Mouse (Mus musculus) splenic B cell, adult 2 months (primary cell): Measurements from ENCODE around the gene Ror1.

Experiments
- DNase-seq: peaks from one replicate; pipeline ENCODE4 v3.0.0-alpha.2; 2011; ENCODE audit warnings: low read depth, low spot score
- H3K27me3 ChIP-seq: 2 replicates; pipeline ENCODE4 v1.6.1; 2012; ENCODE audit warnings: mild to moderate bottlenecking, low read length, moderate library complexity, mixed read lengths; ENCODE audit not compliant: control insufficient read depth, poor library complexity, insufficient read depth, severe bottlenecking
- H3K36me3 ChIP-seq: 2 replicates; pipeline ENCODE4 v1.6.1; 2012; ENCODE audit warnings: mild to moderate bottlenecking, low read length, moderate library complexity, mixed read lengths; ENCODE audit not compliant: control insufficient read depth, poor library complexity, insufficient read depth, severe bottlenecking

Ror1 gene

GRCm38 (mm10) chr4:100126531-100127310 is 31.1 kb downstream of the Ror1 start:
- DNase-seq, result no peak
- Histone ChIP-seq H3K27me3 (no peaks in the 10 kb centered on the region), H3K36me3 (no peaks in the 10 kb centered on the region)

DNA sequence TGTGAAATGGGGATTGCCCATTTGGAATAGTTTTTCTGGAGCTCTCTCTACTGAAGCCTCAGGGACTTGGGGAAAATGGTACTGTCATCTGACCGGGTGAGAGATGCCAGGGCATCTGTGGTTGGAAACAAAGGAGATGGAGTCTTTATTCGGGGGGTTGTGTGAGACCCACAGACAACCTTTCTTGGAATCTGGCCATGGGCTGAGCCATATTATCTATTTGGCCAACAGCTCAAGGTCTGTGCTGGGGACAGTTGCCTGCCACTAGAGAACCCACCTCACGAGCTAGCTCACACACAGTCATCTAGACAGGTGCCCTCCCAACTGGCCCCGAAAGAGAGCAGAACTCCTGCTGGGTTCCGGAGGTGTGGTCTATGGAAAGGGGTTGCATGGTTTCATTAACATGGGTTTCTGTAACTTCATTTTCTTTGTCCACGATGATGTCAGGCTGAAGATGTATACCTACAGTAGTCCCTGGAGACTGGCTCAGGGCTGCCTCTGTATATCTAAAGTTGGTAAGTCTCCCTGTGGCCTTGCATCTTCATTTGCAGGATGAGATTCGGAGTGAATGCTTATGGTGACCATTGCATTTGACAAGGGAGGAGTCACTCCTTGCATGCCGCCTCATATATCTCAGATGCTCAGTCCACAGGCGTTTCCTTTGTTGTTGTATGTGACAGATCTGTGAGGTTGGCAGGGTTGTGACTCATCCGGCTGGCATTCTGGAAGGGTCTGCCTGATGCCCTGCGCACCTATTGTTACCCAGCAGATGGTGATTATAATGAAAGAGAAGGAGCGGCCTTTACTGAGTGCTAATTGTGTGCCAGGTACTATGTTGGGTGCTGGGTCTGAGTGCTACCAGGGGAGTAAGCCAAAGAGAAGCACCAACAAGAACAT is 32.7 kb downstream of the Ror1 start:
- no peaks in the 10 kb centered on the region for H3K36me3 ChIP-seq
- H3K27me3 ChIP-seq, result no peaks in the 10 kb centered on the region
- no peak for DNase-seq

- DNase-seq, result no peak
- H3K27me3 ChIP-seq, result no peaks in the 10 kb centered on the region
- H3K36me3 ChIP-seq, result no peaks in the 10 kb centered on the region
Observed at GRCm38 (mm10) chr4:100129201-100129600, 33.6 kb downstream of the Ror1 start.

- Histone ChIP-seq H3K36me3 (no peaks in the 10 kb centered on the region), H3K27me3 (no peaks in the 10 kb centered on the region)
- no peak for DNase-seq
Observed at GRCm38 (mm10) chr4:100130771-100131475, 35.3 kb downstream of the Ror1 start.

GRCm38 (mm10) chr4:100131488-100131887 is 35.9 kb downstream of the Ror1 start:
- Histone ChIP-seq H3K27me3 (no peaks in the 10 kb centered on the region), H3K36me3 (no peaks in the 10 kb centered on the region)
- no peak for DNase-seq

- DNase-seq, result no peak
- Histone ChIP-seq H3K36me3 (no peaks in the 10 kb centered on the region), H3K27me3 (no peaks in the 10 kb centered on the region)
Observed at GRCm38 (mm10) chr4:100132261-100132660, 36.7 kb downstream of the Ror1 start.

- DNase-seq, result no peak
- Histone ChIP-seq H3K36me3 (no peaks in the 10 kb centered on the region), H3K27me3 (no peaks in the 10 kb centered on the region)
Observed at GRCm38 (mm10) chr4:100136046-100136445, 40.5 kb downstream of the Ror1 start.

DNA sequence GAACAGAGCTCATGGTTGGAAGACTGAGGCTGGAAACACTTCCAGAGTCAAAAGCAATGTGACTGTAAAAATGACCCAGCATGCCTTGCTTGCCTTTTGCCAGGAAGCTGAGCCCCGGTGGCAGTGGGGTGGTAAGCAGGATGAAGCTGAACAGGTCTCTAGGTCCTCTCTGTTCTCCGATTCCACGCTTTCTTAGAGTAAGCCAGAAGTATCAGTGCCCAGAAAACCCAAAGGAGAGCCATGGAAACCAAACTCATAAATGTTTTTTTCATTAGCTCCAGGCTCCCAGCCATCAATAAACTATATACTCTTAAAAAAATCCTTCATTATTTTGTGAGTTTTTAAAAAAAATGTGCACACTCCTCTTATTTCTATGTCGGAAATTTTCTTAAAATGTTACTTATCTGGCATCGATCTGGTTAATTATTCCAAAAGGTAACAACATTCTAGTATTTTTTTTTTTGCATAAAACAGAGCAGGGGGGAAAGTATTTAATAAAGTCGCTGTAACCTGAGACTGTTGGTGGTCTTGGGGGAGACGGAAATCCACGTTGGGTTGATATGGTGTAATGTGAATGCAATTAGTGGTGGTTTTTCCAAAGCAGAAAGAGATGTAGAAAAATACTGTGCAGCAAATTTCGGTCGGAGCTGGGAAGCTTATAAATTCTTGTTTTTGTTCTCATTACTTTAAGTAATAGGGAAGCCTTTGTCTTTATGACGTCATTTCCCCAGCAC is 41.7 kb downstream of the Ror1 start:
- Histone ChIP-seq H3K36me3 (no peaks in the 10 kb centered on the region), H3K27me3 (no peaks in the 10 kb centered on the region)
- no peak for DNase-seq

DNA sequence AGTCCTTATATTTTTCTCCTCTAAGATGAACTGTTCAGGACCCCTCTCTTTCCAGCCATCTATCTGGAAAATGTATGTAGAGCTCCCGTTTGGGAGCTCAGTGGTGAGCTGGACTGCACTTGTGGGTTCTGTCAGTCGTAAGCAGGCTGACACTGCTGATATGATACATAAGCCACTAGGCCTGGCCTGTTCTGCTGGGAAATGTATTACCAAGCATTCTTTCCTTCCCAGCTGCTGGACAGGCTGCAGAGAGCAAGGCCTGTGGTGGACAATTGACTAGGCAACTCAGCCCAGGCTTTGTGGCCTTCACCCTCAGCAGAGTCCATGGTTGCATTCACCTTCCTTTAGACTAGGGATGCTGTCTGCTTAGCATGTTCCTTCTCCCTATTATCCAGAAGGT is 46.0 kb downstream of the Ror1 start:
- no peak for DNase-seq
- no peaks in the 10 kb centered on the region for H3K27me3 ChIP-seq
- H3K36me3 ChIP-seq, result no peaks in the 10 kb centered on the region

- 0 out of 2 replicates have a peak, but pooled peaks cover 2% of the 10 kb centered on the region for H3K27me3 ChIP-seq
- DNase-seq, result no peak
Observed at GRCm38 (mm10) chr4:100144744-100145143, 49.2 kb downstream of the Ror1 start.

DNA sequence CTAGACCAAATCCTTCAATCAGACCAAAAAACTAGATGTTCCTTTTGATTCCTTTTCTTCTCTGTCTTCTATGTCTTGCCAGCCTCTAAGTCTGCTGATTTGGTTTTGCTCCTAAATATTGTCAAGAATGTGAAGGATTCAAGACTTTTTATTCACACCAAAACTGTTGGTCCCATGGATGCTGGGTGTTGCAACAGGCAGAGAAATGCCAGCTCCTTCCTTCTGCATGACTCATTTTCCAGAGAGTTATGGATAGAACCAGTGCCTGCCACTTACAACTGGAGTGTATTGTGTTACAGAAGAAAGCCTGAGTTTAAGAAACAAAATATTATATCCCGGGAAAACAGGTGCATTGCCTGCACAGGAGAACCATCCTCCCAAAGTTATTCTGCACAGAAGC is 55.2 kb downstream of the Ror1 start:
- no peaks in the 10 kb centered on the region for H3K36me3 ChIP-seq
- DNase-seq, result no peak
- 0 out of 2 replicates have a peak, but pooled peaks cover 2% of the 10 kb centered on the region for H3K27me3 ChIP-seq

More at GRCm38 (mm10) chr4:100144744-100145143, 49.2 kb downstream of the Ror1 start:
- H3K36me3 ChIP-seq, result no peaks in the 10 kb centered on the region

GRCm38 (mm10) chr4:100154560-100155130 is 59.1 kb downstream of the Ror1 start:
- no peak for DNase-seq
- no peaks in the 10 kb centered on the region for H3K36me3 ChIP-seq
- 0 out of 2 replicates have a peak, but pooled peaks cover under 1% of the 10 kb centered on the region for H3K27me3 ChIP-seq

- no peak for DNase-seq
Observed at GRCm38 (mm10) chr4:100155731-100156130, 60.1 kb downstream of the Ror1 start.

DNA sequence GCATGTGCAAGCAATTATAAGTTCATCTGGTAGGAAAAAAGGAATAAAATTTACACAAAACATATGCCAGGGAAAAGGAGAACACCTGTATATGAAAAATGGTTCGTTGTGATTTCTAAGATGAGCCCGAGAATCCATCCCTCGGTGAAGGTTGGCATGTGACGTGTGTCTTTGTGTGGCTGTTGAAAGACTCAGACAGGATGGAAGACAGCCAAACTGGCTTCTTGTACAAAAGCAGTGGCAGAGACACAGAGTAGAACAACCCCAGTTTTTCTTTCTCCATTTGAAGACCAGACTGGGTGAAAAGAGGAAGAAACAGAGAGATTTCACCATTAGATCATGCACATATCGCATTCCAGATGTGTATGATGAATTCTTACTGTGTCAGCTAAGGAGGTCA is 62.8 kb downstream of the Ror1 start:
- DNase-seq, result no peak
- H3K36me3 ChIP-seq, result no peaks in the 10 kb centered on the region
- no peaks in the 10 kb centered on the region for H3K27me3 ChIP-seq

More at GRCm38 (mm10) chr4:100155731-100156130, 60.1 kb downstream of the Ror1 start:
- Histone ChIP-seq H3K36me3 (no peaks in the 10 kb centered on the region), H3K27me3 (no peaks in the 10 kb centered on the region)
